Mouse (Mus musculus) cerebellum, postnatal 10 days (tissue): ENCODE measurements at regions not wholly inside any gene's neighbourhood (a gene's known extent, or its start where the extent isn't known, plus 50 kb on each side); places are given as distances from the start of the nearest gene placed in this dataset.
A peak's percentile ranks its signal among the peaks of the same experiment; 100 is the strongest.

ENCODE experiments used
- DNase-seq, 2 experiments: peaks; one replicate each; pipeline ENCODE4 v3.0.0; 2021; ENCODE audit warnings: mixed read lengths in 2 of 2

GRCm38 (mm10) chr14:106824100-106824706, 718.2 kb downstream of the Trim52 start:
- no peak for DNase-seq

GRCm38 (mm10) chr14:106835705-106836104, 729.7 kb downstream of the Trim52 start:
- DNase-seq: no peak

GRCm38 (mm10) chr14:106836179-106836578, 730.2 kb downstream of the Trim52 start:
- DNase-seq: peak; percentile 3 to 6
